In the genomic region with DNA sequence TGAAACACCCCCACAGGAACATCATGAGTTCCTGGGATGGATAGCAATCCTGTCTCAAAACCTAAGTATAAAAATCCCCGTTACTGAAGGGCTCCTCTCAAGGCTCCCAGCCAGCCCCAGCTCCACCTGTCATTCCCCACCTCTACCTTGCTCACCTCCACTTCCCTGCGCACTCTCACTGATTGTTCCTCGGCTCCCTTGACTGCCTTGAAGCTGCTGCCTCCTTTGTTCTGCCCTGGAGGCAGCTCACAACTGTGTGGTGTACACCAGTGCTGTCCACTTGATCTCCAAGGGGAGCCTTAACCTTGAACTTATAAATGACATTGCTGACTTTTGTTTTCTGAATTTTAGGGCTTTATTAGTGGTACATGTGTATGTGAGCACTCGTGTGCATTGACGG, we compare ENCODE assay signal across 11 mouse cellular contexts. TPM values are rescaled to one million over a fixed set of nuclear protein-coding genes. Genes with fewer than 3 reads are reported as not detected.
DNase-seq lines count a peak whose midpoint lies in the region; ATAC-seq and TF ChIP-seq lines count a peak whose summit lies in the region.
"Had no signal": no experiment of that assay in that cellular context is flagged by ENCODE, and none has a peak within 500 bp of the region (broad histone marks: within the 10 kb centered on the region; RNA-seq: fewer than 3 reads in every experiment).

No protein-coding gene starts in this region.

- H3K4me1 ChIP-seq in liver, embryonic 11.5 days (replicated peaks; ENCODE audit: control insufficient read depth, insufficient read depth, low read length): peaks cover 14% of the 10 kb centered on the region
- H3K4me1 ChIP-seq in forebrain, embryonic 15.5 days: peaks cover 13% of the 10 kb centered on the region
- H3K4me1 ChIP-seq in liver, postnatal 0 days (ENCODE audit: insufficient read depth): peaks cover 21% of the 10 kb centered on the region

- H3K27me3 ChIP-seq in liver, embryonic 11.5 days (replicated peaks; ENCODE audit: control insufficient read depth, insufficient read depth, low read length): no peaks in the 10 kb centered on the region
- no peaks in the 10 kb centered on the region for H3K27me3 ChIP-seq in forebrain, embryonic 15.5 days
- H3K27me3 ChIP-seq in liver, postnatal 0 days (ENCODE audit: insufficient read depth, low read length): no peaks in the 10 kb centered on the region

- peak overlapping the region; percentile 87 for H3K4me2 ChIP-seq in liver, embryonic 11.5 days
- no peak overlapping the region for H3K4me2 ChIP-seq in forebrain, embryonic 15.5 days (replicated peaks)
- H3K4me2 ChIP-seq in liver, postnatal 0 days (ENCODE audit: low read depth, low read length): peak overlapping the region; percentile 78; the same call in 1 of the 2 replicates

- no peak for TF ChIP-seq EP300 in liver, postnatal 0 days (IDR thresholded peaks at IDR 0.05; ENCODE audit: low read depth)

- whole genome bisulfite sequencing in liver, embryonic 11.5 days: 77% methylated on average over 5 of the region's 5 CpGs
- 70% methylated on average over 5 of the region's 5 CpGs for WGBS in forebrain, embryonic 15.5 days
- WGBS in liver, postnatal 0 days (ENCODE audit: insufficient replicate concordance): 73% methylated on average over 5 of the region's 5 CpGs

- no peak overlapping the region; the same call in 1 of the 2 replicates for H3K9ac ChIP-seq in liver, embryonic 11.5 days (ENCODE audit: low read depth, low read length)
- no peak overlapping the region for H3K9ac ChIP-seq in forebrain, embryonic 15.5 days (replicated peaks)
- H3K9ac ChIP-seq in liver, postnatal 0 days (replicated peaks): no peak overlapping the region

- ATAC-seq in liver, embryonic 11.5 days (replicated peaks; ENCODE audit: low FRiP score): no peak
- ATAC-seq in forebrain, embryonic 15.5 days (replicated peaks): no peak
- no peak for ATAC-seq in liver, postnatal 0 days

- no peak overlapping the region; the same call in 1 of the 2 replicates for H3K4me3 ChIP-seq in liver, embryonic 11.5 days (ENCODE audit: low read depth, low read length)
- H3K4me3 ChIP-seq in forebrain, embryonic 15.5 days: peak overlapping the region; percentile 62
- no peak overlapping the region for H3K4me3 ChIP-seq in liver, postnatal 0 days (ENCODE audit: low read depth, low read length)

- H3K27ac ChIP-seq in liver, embryonic 11.5 days (ENCODE audit: low read depth, low read length): no peak overlapping the region
- no peak overlapping the region for H3K27ac ChIP-seq in forebrain, embryonic 15.5 days (replicated peaks)
- H3K27ac ChIP-seq in liver, postnatal 0 days (ENCODE audit: low read depth): no peak overlapping the region

- H3K36me3 ChIP-seq in liver, embryonic 11.5 days (ENCODE audit: control insufficient read depth, insufficient read depth, low read length): peaks cover 17% of the 10 kb centered on the region
- peaks cover 27% of the 10 kb centered on the region for H3K36me3 ChIP-seq in forebrain, embryonic 15.5 days
- H3K36me3 ChIP-seq in liver, postnatal 0 days (replicated peaks; ENCODE audit: insufficient read depth, low read length): peaks cover 17% of the 10 kb centered on the region

- no peaks in the 10 kb centered on the region for H3K9me3 ChIP-seq in liver, embryonic 11.5 days (ENCODE audit: control insufficient read depth, low read length)
- no peaks in the 10 kb centered on the region for H3K9me3 ChIP-seq in forebrain, embryonic 15.5 days
- H3K9me3 ChIP-seq in liver, postnatal 0 days (ENCODE audit: low read length): no peaks in the 10 kb centered on the region

- peak; percentile 1 for DNase-seq in cerebellum, adult 11 months
- no peak for DNase-seq in cerebellum, adult 9-10 months
- DNase-seq in liver, embryonic 11.5 days (ENCODE audit: low spot score): no peak
- DNase-seq in liver: no peak
- no peak for DNase-seq in liver, postnatal 0 days
- DNase-seq in adrenal gland, postnatal 14 days: no peak
- no peak for DNase-seq in adrenal gland, postnatal 36 days

- no peak for TF ChIP-seq CTCF in liver, postnatal 0 days (IDR thresholded peaks at IDR 0.05; ENCODE audit: low read depth)

RNA-seq across cellular contexts. Expression of gene Ndufb7, which starts 1.7 kb away (rescaled TPM):
- polyA plus RNA-seq in liver, embryonic 11.5 days (2014; fragmentation: Nextera tagmentation; extraction: Ambion mirVana): 321 and 354 TPM in 2 replicates
- 327 and 356 TPM in 2 replicates for polyA plus RNA-seq in forebrain, embryonic 15.5 days (2015; fragmentation: Nextera tagmentation; extraction: Ambion mirVana)
- 298 and 304 TPM in 2 replicates for polyA plus RNA-seq in liver, postnatal 0 days (2015; fragmentation: Nextera tagmentation; extraction: Ambion mirVana)
- 328 TPM in 2 replicates for total RNA-seq in adrenal gland, postnatal 14 days (2021)
- 100 to 1,000 TPM; 218 to 228 TPM for total RNA-seq in adrenal gland, postnatal 36 days (2021)

RNA-seq across cellular contexts. Expression of gene Olfr370, which starts 32.5 kb away (rescaled TPM):
- not detected in 2 replicates for polyA plus RNA-seq in liver, embryonic 11.5 days (2014; fragmentation: Nextera tagmentation; extraction: Ambion mirVana)
- 0.06 and 0.08 TPM in 2 replicates for polyA plus RNA-seq in forebrain, embryonic 15.5 days (2015; fragmentation: Nextera tagmentation; extraction: Ambion mirVana)
- polyA plus RNA-seq in liver, postnatal 0 days (2015; fragmentation: Nextera tagmentation; extraction: Ambion mirVana): not detected in 2 replicates
- not detected in 2 replicates for total RNA-seq in adrenal gland, postnatal 14 days (2021)
- not detected for total RNA-seq in adrenal gland, postnatal 36 days (2021)
- total RNA-seq: adrenal gland, postnatal 4 days; gastrocnemius, adult 18-20 months had no signal
- polyA plus RNA-seq: limb, embryonic 11.5 days had no signal

RNA-seq across cellular contexts. Expression of gene Tecr, which starts 39.6 kb away (rescaled TPM):
- 468 and 475 TPM in 2 replicates for polyA plus RNA-seq in liver, embryonic 11.5 days (2014; fragmentation: Nextera tagmentation; extraction: Ambion mirVana)
- 683 and 712 TPM in 2 replicates for polyA plus RNA-seq in forebrain, embryonic 15.5 days (2015; fragmentation: Nextera tagmentation; extraction: Ambion mirVana)
- polyA plus RNA-seq in liver, postnatal 0 days (2015; fragmentation: Nextera tagmentation; extraction: Ambion mirVana): 252 and 258 TPM in 2 replicates
- 340 and 372 TPM in 2 replicates for total RNA-seq in adrenal gland, postnatal 14 days (2021)
- total RNA-seq in adrenal gland, postnatal 36 days (2021): 100 to 1,000 TPM; 450 to 470 TPM

RNA-seq across cellular contexts. Expression of gene Dnajb1, which starts 39.9 kb away (rescaled TPM):
- polyA plus RNA-seq in liver, embryonic 11.5 days (2014; fragmentation: Nextera tagmentation; extraction: Ambion mirVana): 75.9 and 77.1 TPM in 2 replicates
- polyA plus RNA-seq in forebrain, embryonic 15.5 days (2015; fragmentation: Nextera tagmentation; extraction: Ambion mirVana): 59.8 and 63.0 TPM in 2 replicates
- 29.4 and 31.6 TPM in 2 replicates for polyA plus RNA-seq in liver, postnatal 0 days (2015; fragmentation: Nextera tagmentation; extraction: Ambion mirVana)
- 28.5 and 38.3 TPM in 2 replicates for total RNA-seq in adrenal gland, postnatal 14 days (2021)
- 10 to 100 TPM; 38.5 to 57.2 TPM for total RNA-seq in adrenal gland, postnatal 36 days (2021)
